Mouse (Mus musculus): ENCODE measurements around the gene Vps33b.

DNA sequence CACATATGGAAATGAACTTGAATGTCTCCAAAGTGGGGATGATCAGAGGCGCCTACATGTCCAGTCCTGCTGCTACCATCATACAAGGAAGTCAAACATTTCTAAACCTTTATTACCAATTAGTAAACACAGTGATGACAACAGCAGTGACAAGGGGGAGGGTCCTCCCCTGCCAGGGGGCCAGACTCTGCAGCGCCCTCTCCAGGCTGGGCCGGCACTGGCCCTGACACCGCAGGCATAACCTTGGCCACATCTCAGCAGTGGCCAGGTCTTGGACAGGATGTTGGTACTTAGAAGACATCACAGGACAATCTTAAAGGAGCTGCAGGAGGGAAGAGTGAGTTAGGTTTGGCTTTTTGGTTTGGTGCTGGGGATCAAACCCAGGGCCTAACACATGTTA is 42.4 kb upstream of the Vps33b start:
- TF ChIP-seq CTCF (IDR thresholded peaks at IDR 0.05; ENCODE audit: borderline replicate concordance, insufficient read depth, low read depth, low read length) (no peak), POLR2A (IDR thresholded peaks at IDR 0.05; ENCODE audit: borderline replicate concordance, insufficient read depth, low read length) (no peak)

All from cerebellum, adult 2 months (tissue).